Mouse (Mus musculus) embryonic fibroblast, embryonic 13.5 days (primary cell): ENCODE data around the gene Sdhaf4. TPM values are rescaled to one million over a fixed set of nuclear protein-coding genes. Genes with fewer than 3 reads are reported as not detected.
A peak's percentile ranks its signal among the peaks of the same experiment; 100 is the strongest.

Experiments used
- H3K27ac ChIP-seq: 2 replicates; pipeline ENCODE4 v1.5.1; 2012; ENCODE audit warnings: low read length, control low read depth, inconsistent platforms; ENCODE audit not compliant: insufficient read depth
- H3K4me1 ChIP-seq: 2 replicates; pipeline ENCODE4 v1.6.1; 2011; ENCODE audit warnings: low read length; ENCODE audit not compliant: control insufficient read depth, insufficient read depth
- H3K4me3 ChIP-seq: 2 replicates; pipeline ENCODE4 v1.5.1; 2011; ENCODE audit warnings: mild to moderate bottlenecking, control low read depth, low read length; ENCODE audit not compliant: insufficient read depth
- CTCF ChIP-seq: IDR thresholded peaks from 2 replicates; pipeline ENCODE4 v1.5.1; 2011; ENCODE audit warnings: mild to moderate bottlenecking, control low read depth, low read length, moderate library complexity, borderline replicate concordance; ENCODE audit not compliant: insufficient read depth
- POLR2A ChIP-seq: IDR thresholded peaks from 2 replicates; pipeline ENCODE4 v1.6.1; 2011; ENCODE audit warnings: low read depth, mild to moderate bottlenecking, control low read depth, low read length, moderate library complexity
- polyA plus RNA-seq: library from polyadenylated mRNA; stranded (reverse); fragments of >200 nt; gene quantifications from 2 replicates; pipeline ENCODE4 v1.2.4, GENCODE M21; 2011; ENCODE audit warnings: low read depth; ENCODE audit not compliant: missing spikeins, insufficient read length

Gene Sdhaf4
- 27.4 and 30.2 TPM in 2 replicates for polyA plus RNA-seq

GRCm38 (mm10) chr1:24005070-24005804 lies at the start of gene Sdhaf4:
Gene Sdhaf4, minus strand, starts transcription at chr1:24005656.
- Histone ChIP-seq H3K27ac (peak within 1 kb of the TSS; percentile 37), H3K4me1 (no peaks in the 10 kb centered on the region), H3K4me3 (peak within 1 kb of the TSS; percentile 65)
- peak; percentile 90 for TF ChIP-seq POLR2A
- no peak for TF ChIP-seq CTCF

GRCm38 (mm10) chr1:24046730-24047510 lies 41.5 kb upstream of the Sdhaf4 start:
- Histone ChIP-seq H3K4me3 (no peak overlapping the region), H3K27ac (no peak overlapping the region), H3K4me1 (no peaks in the 10 kb centered on the region)
- TF ChIP-seq CTCF (no peak), POLR2A (no peak)

- Histone ChIP-seq H3K27ac (no peak overlapping the region), H3K4me3 (no peak overlapping the region), H3K4me1 (no peaks in the 10 kb centered on the region)
- TF ChIP-seq POLR2A = no peak
- no peak for TF ChIP-seq CTCF
These were observed 40.2 kb upstream of the Sdhaf4 start for GRCm38 (mm10) chr1:24045627-24046026.

- H3K4me1 ChIP-seq = no peaks in the 10 kb centered on the region
- H3K4me3 ChIP-seq = no peak overlapping the region
- no peak overlapping the region for H3K27ac ChIP-seq
- TF ChIP-seq CTCF (no peak), POLR2A (no peak)
These were observed 37.6 kb upstream of the Sdhaf4 start for GRCm38 (mm10) chr1:24043007-24043406.

GRCm38 (mm10) chr1:24033759-24034423 lies 28.4 kb upstream of the Sdhaf4 start:
- no peak for TF ChIP-seq CTCF
- TF ChIP-seq POLR2A = no peak
- no peak overlapping the region for H3K27ac ChIP-seq
- no peak overlapping the region for H3K4me3 ChIP-seq
- H3K4me1 ChIP-seq = no peaks in the 10 kb centered on the region

GRCm38 (mm10) chr1:24010821-24011220 lies 5.4 kb upstream of the Sdhaf4 start:
- TF ChIP-seq POLR2A (no peak), CTCF (no peak)
- Histone ChIP-seq H3K4me3 (no peak overlapping the region), H3K27ac (no peak overlapping the region), H3K4me1 (no peaks in the 10 kb centered on the region)

GRCm38 (mm10) chr1:24010016-24010415 lies 4.6 kb upstream of the Sdhaf4 start:
- no peak overlapping the region for H3K4me3 ChIP-seq
- TF ChIP-seq CTCF (no peak), POLR2A (no peak)
- H3K27ac ChIP-seq = no peak overlapping the region
- H3K4me1 ChIP-seq = no peaks in the 10 kb centered on the region

- H3K27ac ChIP-seq = no peak overlapping the region
These were observed 2.2 kb upstream of the Sdhaf4 start for GRCm38 (mm10) chr1:24007621-24008020.

GRCm38 (mm10) chr1:23999318-23999717 lies 6.1 kb downstream of the Sdhaf4 start:
- H3K4me3 ChIP-seq = no peak overlapping the region
- TF ChIP-seq CTCF = no peak
- TF ChIP-seq POLR2A = no peak
- H3K4me1 ChIP-seq = no peaks in the 10 kb centered on the region
- H3K27ac ChIP-seq = no peak overlapping the region

More at GRCm38 (mm10) chr1:24007621-24008020, 2.2 kb upstream of the Sdhaf4 start:
- H3K4me3 ChIP-seq = no peak overlapping the region
- TF ChIP-seq POLR2A (no peak), CTCF (no peak)
- H3K4me1 ChIP-seq = no peaks in the 10 kb centered on the region
